Mouse (Mus musculus) lung, postnatal 0 days (tissue): ENCODE data around the gene Arhgap24.

Source experiments
- CTCF ChIP-seq: IDR thresholded peaks from 2 replicates; pipeline ENCODE4 v1.5.1; 2016; ENCODE audit warnings: antibody characterized with exemption, mild to moderate bottlenecking
- EP300 ChIP-seq: IDR thresholded peaks from 2 replicates; pipeline ENCODE4 v1.6.1; 2016; ENCODE audit warnings: antibody characterized with exemption, mild to moderate bottlenecking, control low read depth

GRCm38 (mm10) chr5:102813271-102813670 is 332.1 kb downstream of the Arhgap24 start:
- TF ChIP-seq CTCF, result no peak
- TF ChIP-seq EP300, result no peak
